Mouse (Mus musculus): ENCODE measurements around the gene Hcn2. TPM values are rescaled to one million over a fixed set of nuclear protein-coding genes. Genes with fewer than 3 reads are reported as not detected.

The Hcn2 gene
- total and polyA plus RNA-seq, 3 experiments: 0.11 to 0.27 TPM; not detected in 1

DNA sequence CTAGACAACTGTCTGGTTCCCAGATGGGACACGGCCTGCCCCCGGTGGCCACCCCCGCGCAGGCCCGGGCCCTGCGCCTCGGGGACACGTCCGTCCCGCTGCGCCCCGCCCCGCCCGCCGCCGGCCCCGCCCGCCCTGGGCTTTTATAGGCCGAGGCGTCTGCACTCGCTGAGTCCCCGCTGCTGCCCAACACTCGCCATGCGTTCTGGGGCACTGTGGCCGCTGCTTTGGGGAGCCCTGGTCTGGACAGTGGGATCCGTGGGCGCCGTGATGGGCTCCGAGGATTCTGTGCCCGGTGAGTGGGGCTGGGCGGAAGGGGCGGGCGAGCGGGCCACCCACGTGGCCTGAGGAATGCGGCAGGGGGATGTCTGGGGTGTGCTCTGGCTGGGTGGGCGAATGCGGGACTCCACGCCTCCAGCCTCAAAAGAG lies 60.7 kb downstream of the Hcn2 start, which contains the start of gene Fstl3:
Gene Fstl3, plus strand, starts transcription at position 170 of the 429 bp plus-strand sequence.
- no peak for TF ChIP-seq GATA2 (IDR thresholded peaks at IDR 0.05; ENCODE audit: borderline replicate concordance, low read depth, low read length)
- TF ChIP-seq CTCF (IDR thresholded peaks at IDR 0.05; ENCODE audit: low read depth, low read length): no peak
- no peak for TF ChIP-seq TAL1 (conservative IDR thresholded peaks at IDR 0.05; ENCODE audit: low read depth, low read length)
- no peak for TF ChIP-seq POLR2AphosphoS5 (IDR thresholded peaks at IDR 0.05; ENCODE audit: insufficient replicate concordance, low read depth, low read length)
- no peak for TF ChIP-seq GATA1 (IDR thresholded peaks at IDR 0.05; ENCODE audit: borderline replicate concordance, low read length)
- ATAC-seq (ENCODE audit: extremely low read depth, insufficient number of reproducible peaks, low FRiP score, poor library complexity, severe bottlenecking): no peak
- Histone ChIP-seq H3K36me3 (replicated peaks) (no peaks in the 10 kb centered on the region), H3K9me3 (replicated peaks) (peaks cover 12% of the 10 kb centered on the region), H3K4me3 (ENCODE audit: low read depth, low read length) (no peak within 1 kb of the TSS; the same call in 1 of the 2 replicates), H3K27me3 (ENCODE audit: insufficient read depth, low read length) (peaks cover 63% of the 10 kb centered on the region), H3K4me1 (ENCODE audit: insufficient read depth, low read depth, low read length) (peaks cover 23% of the 10 kb centered on the region)
- DNase-seq (ENCODE audit: low spot score): no peak

DNA sequence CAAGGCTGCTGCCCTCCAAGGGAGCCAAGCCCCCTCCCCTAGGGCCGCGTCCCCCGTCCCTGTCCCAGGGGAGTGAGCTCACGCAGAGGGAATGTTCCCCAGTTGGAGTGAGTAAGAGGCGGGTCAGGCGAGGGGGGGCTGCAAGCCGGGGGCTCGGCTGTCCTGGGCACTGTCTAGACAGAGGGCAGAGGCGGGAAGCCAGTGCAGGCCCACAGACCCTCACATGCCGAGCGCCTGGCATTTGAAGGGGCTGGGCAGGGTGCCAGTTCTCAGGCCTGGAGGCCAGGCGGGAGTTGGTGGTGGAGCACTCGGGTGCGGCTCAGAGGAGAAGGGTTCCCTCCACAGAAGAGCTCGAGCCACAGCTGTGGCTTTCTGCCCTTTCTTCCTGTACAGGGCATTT lies 61.6 kb downstream of the Hcn2 start:
- peaks cover 59% of the 10 kb centered on the region for H3K27me3 ChIP-seq (ENCODE audit: insufficient read depth, low read length)
- H3K4me1 ChIP-seq (ENCODE audit: insufficient read depth, low read depth, low read length): peaks cover 23% of the 10 kb centered on the region
- no peaks in the 10 kb centered on the region for H3K36me3 ChIP-seq (replicated peaks)
- no peak overlapping the region for H3K4me3 ChIP-seq (ENCODE audit: low read depth, low read length)
- no peak for DNase-seq (ENCODE audit: low spot score)
- peaks cover 6% of the 10 kb centered on the region for H3K9me3 ChIP-seq (replicated peaks)
- TF ChIP-seq GATA1 (IDR thresholded peaks at IDR 0.05; ENCODE audit: borderline replicate concordance, low read length): no peak
- no peak for TF ChIP-seq TAL1 (conservative IDR thresholded peaks at IDR 0.05; ENCODE audit: low read depth, low read length)
- TF ChIP-seq GATA2 (IDR thresholded peaks at IDR 0.05; ENCODE audit: borderline replicate concordance, low read depth, low read length): no peak
- no peak for TF ChIP-seq CTCF (IDR thresholded peaks at IDR 0.05; ENCODE audit: low read depth, low read length)
- TF ChIP-seq POLR2AphosphoS5 (IDR thresholded peaks at IDR 0.05; ENCODE audit: insufficient replicate concordance, low read depth, low read length): no peak
- ATAC-seq (ENCODE audit: extremely low read depth, insufficient number of reproducible peaks, low FRiP score, poor library complexity, severe bottlenecking): no peak

DNA sequence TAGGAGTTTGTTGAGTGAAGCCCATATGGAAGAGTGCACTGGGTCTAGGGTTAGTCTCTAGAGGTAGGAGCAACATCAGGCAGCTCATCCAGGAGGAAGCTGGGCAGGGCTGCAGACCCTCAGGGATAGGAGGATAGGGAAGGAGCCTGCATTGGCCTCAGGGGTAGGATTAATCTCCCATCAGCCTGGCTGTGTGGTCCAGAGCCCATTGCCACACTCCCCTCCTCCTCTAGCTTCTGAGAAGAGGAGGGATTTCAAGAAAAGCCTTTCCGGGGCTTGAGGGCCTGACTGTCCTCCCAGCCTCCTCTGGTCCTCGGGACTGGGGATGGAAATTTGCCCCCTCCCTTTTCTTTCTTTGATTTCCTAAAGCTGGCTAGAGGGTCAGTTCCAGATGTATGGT lies 62.8 kb downstream of the Hcn2 start:
- ATAC-seq (ENCODE audit: extremely low read depth, insufficient number of reproducible peaks, low FRiP score, poor library complexity, severe bottlenecking): no peak
- no peak for DNase-seq (ENCODE audit: low spot score)
- H3K4me1 ChIP-seq (ENCODE audit: insufficient read depth, low read depth, low read length): peaks cover 23% of the 10 kb centered on the region
- TF ChIP-seq POLR2AphosphoS5 (IDR thresholded peaks at IDR 0.05; ENCODE audit: insufficient replicate concordance, low read depth, low read length) (no peak), TAL1 (conservative IDR thresholded peaks at IDR 0.05; ENCODE audit: low read depth, low read length) (no peak), CTCF (IDR thresholded peaks at IDR 0.05; ENCODE audit: low read depth, low read length) (no peak), GATA1 (IDR thresholded peaks at IDR 0.05; ENCODE audit: borderline replicate concordance, low read length) (no peak), GATA2 (IDR thresholded peaks at IDR 0.05; ENCODE audit: borderline replicate concordance, low read depth, low read length) (no peak)
- peaks cover 54% of the 10 kb centered on the region for H3K27me3 ChIP-seq (ENCODE audit: insufficient read depth, low read length)
- no peak overlapping the region for H3K4me3 ChIP-seq (ENCODE audit: low read depth, low read length)
- H3K9me3 ChIP-seq (replicated peaks): peaks cover 6% of the 10 kb centered on the region
- H3K36me3 ChIP-seq (replicated peaks): no peaks in the 10 kb centered on the region

DNA sequence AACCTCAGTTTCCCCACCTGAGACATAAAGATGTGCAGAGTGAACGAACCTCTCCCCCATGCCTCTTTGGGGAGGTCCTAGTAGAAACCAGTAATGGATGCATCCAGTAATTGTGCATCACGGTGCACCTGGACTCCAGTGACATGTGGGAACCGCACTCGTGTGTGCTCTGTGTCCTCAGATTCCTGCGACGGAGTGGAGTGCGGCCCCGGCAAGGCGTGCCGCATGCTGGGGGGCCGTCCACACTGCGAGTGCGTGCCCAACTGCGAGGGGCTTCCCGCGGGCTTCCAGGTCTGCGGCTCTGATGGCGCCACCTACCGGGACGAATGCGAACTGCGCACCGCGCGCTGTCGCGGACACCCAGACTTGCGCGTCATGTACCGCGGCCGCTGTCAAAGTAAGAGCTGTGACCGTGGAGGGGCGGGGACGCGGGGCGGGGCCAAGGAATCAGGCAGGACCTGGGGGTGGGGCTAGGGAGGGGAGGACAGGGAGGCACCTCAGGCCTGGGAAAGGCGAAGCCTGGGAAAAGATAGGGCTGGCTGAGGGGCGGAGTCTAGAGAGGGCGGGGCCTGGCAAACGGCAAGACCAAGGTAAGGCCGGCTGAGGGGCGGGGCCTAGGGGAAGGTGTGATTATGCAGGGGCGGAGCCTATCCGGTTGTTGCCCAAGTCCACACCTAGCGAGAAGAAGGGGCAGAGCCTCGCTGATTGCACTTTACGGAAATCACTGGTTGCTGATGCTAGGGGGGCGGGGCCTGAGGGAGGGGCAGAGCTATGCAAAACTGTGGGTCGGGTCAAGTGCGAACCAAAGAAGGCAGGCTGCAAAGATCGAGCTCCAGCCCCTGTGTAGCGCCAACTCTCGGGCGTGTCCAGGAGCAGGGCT lies 63.6 kb downstream of the Hcn2 start:
- DNase-seq (ENCODE audit: low spot score): peak; percentile 81
- TF ChIP-seq TAL1 (conservative IDR thresholded peaks at IDR 0.05; ENCODE audit: low read depth, low read length) (no peak), GATA2 (IDR thresholded peaks at IDR 0.05; ENCODE audit: borderline replicate concordance, low read depth, low read length) (no peak), CTCF (IDR thresholded peaks at IDR 0.05; ENCODE audit: low read depth, low read length) (peak; percentile 54), GATA1 (IDR thresholded peaks at IDR 0.05; ENCODE audit: borderline replicate concordance, low read length) (no peak), POLR2AphosphoS5 (IDR thresholded peaks at IDR 0.05; ENCODE audit: insufficient replicate concordance, low read depth, low read length) (no peak)
- peaks cover 23% of the 10 kb centered on the region for H3K4me1 ChIP-seq (ENCODE audit: insufficient read depth, low read depth, low read length)
- peak; percentile 76 for ATAC-seq (ENCODE audit: extremely low read depth, insufficient number of reproducible peaks, low FRiP score, poor library complexity, severe bottlenecking)
- peaks cover 4% of the 10 kb centered on the region for H3K9me3 ChIP-seq (replicated peaks)
- H3K27me3 ChIP-seq (ENCODE audit: insufficient read depth, low read length): peaks cover 56% of the 10 kb centered on the region
- H3K4me3 ChIP-seq (ENCODE audit: low read depth, low read length): peak overlapping the region; percentile 70
- no peaks in the 10 kb centered on the region for H3K36me3 ChIP-seq (replicated peaks)

DNA sequence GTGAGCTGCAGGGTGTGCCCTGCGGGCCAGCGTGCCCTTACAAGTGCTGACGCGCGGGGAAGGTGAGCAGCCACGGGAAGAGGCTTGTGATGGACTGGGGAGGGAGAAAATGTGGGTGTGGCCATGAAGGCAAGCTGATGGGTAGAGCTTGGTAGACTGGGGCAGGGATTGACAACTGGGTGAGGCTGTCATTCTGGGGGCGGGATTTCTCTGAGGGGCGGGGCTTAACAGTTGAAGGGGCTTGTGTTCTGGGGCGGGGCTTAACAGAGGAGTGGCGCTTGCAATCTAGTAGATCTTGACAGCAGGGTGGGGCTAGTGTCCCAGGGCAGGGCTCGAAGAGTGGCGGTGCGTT lies 64.2 kb downstream of the Hcn2 start:
- peaks cover 23% of the 10 kb centered on the region for H3K4me1 ChIP-seq (ENCODE audit: insufficient read depth, low read depth, low read length)
- peaks cover 57% of the 10 kb centered on the region for H3K27me3 ChIP-seq (ENCODE audit: insufficient read depth, low read length)
- H3K9me3 ChIP-seq (replicated peaks): 0 out of 2 replicates have a peak, but pooled peaks cover 2% of the 10 kb centered on the region
- peak overlapping the region; percentile 70 for H3K4me3 ChIP-seq (ENCODE audit: low read depth, low read length)
- no peaks in the 10 kb centered on the region for H3K36me3 ChIP-seq (replicated peaks)
- ATAC-seq (ENCODE audit: extremely low read depth, insufficient number of reproducible peaks, low FRiP score, poor library complexity, severe bottlenecking) (no peak), DNase-seq (ENCODE audit: low spot score) (peak; percentile 70)
- TF ChIP-seq GATA2 (IDR thresholded peaks at IDR 0.05; ENCODE audit: borderline replicate concordance, low read depth, low read length): no peak
- TF ChIP-seq CTCF (IDR thresholded peaks at IDR 0.05; ENCODE audit: low read depth, low read length): no peak
- no peak for TF ChIP-seq TAL1 (conservative IDR thresholded peaks at IDR 0.05; ENCODE audit: low read depth, low read length)
- TF ChIP-seq POLR2AphosphoS5 (IDR thresholded peaks at IDR 0.05; ENCODE audit: insufficient replicate concordance, low read depth, low read length): no peak
- no peak for TF ChIP-seq GATA1 (IDR thresholded peaks at IDR 0.05; ENCODE audit: borderline replicate concordance, low read length)

DNA sequence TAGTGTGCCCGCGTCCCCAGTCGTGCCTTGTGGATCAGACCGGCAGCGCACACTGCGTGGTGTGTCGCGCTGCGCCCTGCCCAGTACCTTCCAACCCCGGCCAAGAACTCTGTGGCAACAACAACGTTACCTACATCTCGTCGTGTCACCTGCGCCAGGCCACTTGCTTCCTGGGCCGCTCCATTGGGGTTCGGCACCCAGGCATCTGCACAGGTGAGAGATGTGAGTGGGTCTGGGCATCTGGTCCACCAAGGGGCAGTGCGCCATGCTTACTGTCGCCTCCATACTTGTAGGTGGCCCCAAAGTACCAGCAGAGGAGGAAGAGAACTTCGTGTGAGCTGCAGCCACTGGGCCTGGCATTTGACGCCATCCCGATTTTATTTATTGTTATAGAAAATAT lies 64.7 kb downstream of the Hcn2 start:
- no peak for DNase-seq (ENCODE audit: low spot score)
- Histone ChIP-seq H3K9me3 (replicated peaks) (0 out of 2 replicates have a peak, but pooled peaks cover 2% of the 10 kb centered on the region), H3K27me3 (ENCODE audit: insufficient read depth, low read length) (peaks cover 59% of the 10 kb centered on the region), H3K4me1 (ENCODE audit: insufficient read depth, low read depth, low read length) (peaks cover 23% of the 10 kb centered on the region), H3K36me3 (replicated peaks) (no peaks in the 10 kb centered on the region), H3K4me3 (ENCODE audit: low read depth, low read length) (peak overlapping the region; percentile 70; the same call in 1 of the 2 replicates)
- no peak for TF ChIP-seq POLR2AphosphoS5 (IDR thresholded peaks at IDR 0.05; ENCODE audit: insufficient replicate concordance, low read depth, low read length)
- TF ChIP-seq CTCF (IDR thresholded peaks at IDR 0.05; ENCODE audit: low read depth, low read length): no peak
- TF ChIP-seq GATA2 (IDR thresholded peaks at IDR 0.05; ENCODE audit: borderline replicate concordance, low read depth, low read length): no peak
- TF ChIP-seq GATA1 (IDR thresholded peaks at IDR 0.05; ENCODE audit: borderline replicate concordance, low read length): no peak
- TF ChIP-seq TAL1 (conservative IDR thresholded peaks at IDR 0.05; ENCODE audit: low read depth, low read length): no peak
- ATAC-seq (ENCODE audit: extremely low read depth, insufficient number of reproducible peaks, low FRiP score, poor library complexity, severe bottlenecking): no peak
